Mouse (Mus musculus) embryonic facial prominence, embryonic 14.5 days (tissue): ENCODE data around the gene Tnfrsf19. TPM values are rescaled to one million over a fixed set of nuclear protein-coding genes. Genes with fewer than 3 reads are reported as not detected.
A peak's percentile ranks its signal among the peaks of the same experiment; 100 is the strongest.

ENCODE experiments used
- ATAC-seq: fragments of 200-750 bp; cut with Nextera tagmentation; 2 replicates; pipeline ENCODE4 v1.8.0; 2017; ENCODE audit warnings: low read depth, moderate number of reproducible peaks, moderate TSS enrichment
- DNase-seq: peaks from one replicate; pipeline ENCODE4 v3.0.0-alpha.2; 2015; ENCODE audit warnings: low spot score
- H3K27ac ChIP-seq: fragments of 300-500 bp; sonication (generic); replicated peaks from 2 replicates; pipeline ENCODE4 v1.5.1; 2014; ENCODE audit warnings: low read depth, mild to moderate bottlenecking, low read length, moderate library complexity
- H3K27me3 ChIP-seq: fragments of 300-500 bp; sonication (generic); replicated peaks from 2 replicates; pipeline ENCODE4 v1.6.1; 2014; ENCODE audit warnings: low read length; ENCODE audit not compliant: control insufficient read depth, insufficient read depth
- H3K36me3 ChIP-seq: fragments of 300-500 bp; sonication (generic); 2 replicates; pipeline ENCODE4 v1.6.1; 2014; ENCODE audit warnings: low read length, mixed read lengths; ENCODE audit not compliant: control insufficient read depth, insufficient read depth
- H3K4me1 ChIP-seq: fragments of 300-500 bp; sonication (generic); 2 replicates; pipeline ENCODE4 v1.6.1; 2014; ENCODE audit warnings: antibody characterized with exemption, low read length; ENCODE audit not compliant: control insufficient read depth, insufficient read depth
- H3K4me2 ChIP-seq: fragments of 300-500 bp; sonication (generic); 2 replicates; pipeline ENCODE4 v1.6.1; 2014; ENCODE audit warnings: low read depth, mild to moderate bottlenecking, low read length, moderate library complexity, mixed read lengths
- H3K4me3 ChIP-seq: fragments of 300-500 bp; sonication (generic); 2 replicates; pipeline ENCODE4 v1.5.1; 2014; ENCODE audit warnings: low read depth, mild to moderate bottlenecking, low read length
- H3K9ac ChIP-seq: fragments of 300-500 bp; sonication (generic); 2 replicates; pipeline ENCODE4 v1.6.1; 2014; ENCODE audit warnings: low read depth, mild to moderate bottlenecking, low read length, moderate library complexity, mixed read lengths
- H3K9me3 ChIP-seq: fragments of 300-500 bp; sonication (generic); 2 replicates; pipeline ENCODE4 v1.6.1; 2016; ENCODE audit warnings: low read length; ENCODE audit not compliant: control insufficient read depth
- WGBS: fragments of 180-500 bp; shearing (Covaris S2); extraction: QIAGEN DNeasy Blood & Tissue Kit; methylation state at CpG from one replicate; pipeline ENCODE4 v1.1.7; 2014; 5-methylcytosine and 5-hydroxymethylcytosine counted together
- polyA plus RNA-seq: library from polyadenylated mRNA; unstranded; fragments of >200 nt; fragmentation: Nextera tagmentation; extraction: Ambion mirVana; gene quantifications from 2 replicates; pipeline ENCODE4 v1.2.1, GENCODE M21; 2014

The Tnfrsf19 gene
- polyA plus RNA-seq, 1 experiment from 2014 or later = 94.1 TPM

DNA sequence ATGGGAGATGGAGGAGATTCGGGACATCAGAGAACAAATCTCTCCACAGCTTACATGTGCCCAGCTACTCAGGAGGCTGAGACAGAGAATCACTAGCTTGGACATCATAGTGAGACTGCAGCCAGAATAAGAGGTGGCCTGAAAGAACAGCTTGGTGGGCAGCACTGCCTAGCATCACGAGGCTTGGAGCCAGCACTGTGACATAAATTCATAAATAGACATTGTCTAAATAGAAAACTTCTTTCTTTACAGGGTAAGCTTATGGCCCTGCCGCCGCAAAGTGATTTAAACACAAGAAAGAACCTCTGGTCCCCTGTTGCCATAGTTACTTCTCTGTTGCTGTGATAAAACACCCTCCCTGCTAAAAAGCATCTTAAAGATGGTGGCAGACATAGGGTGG, 54.1 kb downstream of the Tnfrsf19 start:
- peaks cover 16% of the 10 kb centered on the region for H3K4me1 ChIP-seq
- H3K36me3 ChIP-seq = no peaks in the 10 kb centered on the region
- DNase-seq = no peak
- H3K27ac ChIP-seq = no peak overlapping the region
- H3K9me3 ChIP-seq = no peaks in the 10 kb centered on the region
- H3K4me2 ChIP-seq = no peak overlapping the region
- no peak overlapping the region for H3K4me3 ChIP-seq
- no peaks in the 10 kb centered on the region for H3K27me3 ChIP-seq
- WGBS = 91% methylated on average over 4 of the region's 4 CpGs
- H3K9ac ChIP-seq = no peak overlapping the region
- no peak for ATAC-seq

DNA sequence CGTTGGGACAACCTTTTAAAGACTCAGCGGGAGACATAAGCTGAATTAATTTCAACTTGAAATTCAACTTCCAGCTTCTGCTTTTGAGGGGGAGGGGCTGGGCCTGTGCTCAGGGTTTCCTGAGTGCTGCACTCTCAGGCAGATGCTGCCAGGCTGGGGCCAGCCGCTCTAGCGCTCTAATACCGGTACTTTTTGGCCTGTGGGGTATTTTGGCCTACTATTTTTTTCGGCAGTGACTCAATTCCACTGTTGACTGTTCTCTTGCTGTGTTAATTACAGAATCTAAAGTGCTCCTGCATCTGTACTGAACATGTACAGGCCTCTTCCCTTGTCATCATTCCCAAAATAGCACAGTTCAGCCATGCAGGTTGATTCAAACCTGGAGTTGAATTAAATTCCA, 58.1 kb downstream of the Tnfrsf19 start:
- Histone ChIP-seq H3K36me3 (no peaks in the 10 kb centered on the region), H3K27ac (peak overlapping the region; percentile 6; the same call in 1 of the 2 replicates), H3K9me3 (no peaks in the 10 kb centered on the region), H3K4me2 (no peak overlapping the region), H3K27me3 (no peaks in the 10 kb centered on the region), H3K9ac (no peak overlapping the region), H3K4me1 (peaks cover 15% of the 10 kb centered on the region), H3K4me3 (no peak overlapping the region)
- WGBS = 17% methylated on average over 6 of the region's 6 CpGs
- ATAC-seq (peak; percentile 54; the same call in 1 of the 2 replicates), DNase-seq (peak; percentile 77)

DNA sequence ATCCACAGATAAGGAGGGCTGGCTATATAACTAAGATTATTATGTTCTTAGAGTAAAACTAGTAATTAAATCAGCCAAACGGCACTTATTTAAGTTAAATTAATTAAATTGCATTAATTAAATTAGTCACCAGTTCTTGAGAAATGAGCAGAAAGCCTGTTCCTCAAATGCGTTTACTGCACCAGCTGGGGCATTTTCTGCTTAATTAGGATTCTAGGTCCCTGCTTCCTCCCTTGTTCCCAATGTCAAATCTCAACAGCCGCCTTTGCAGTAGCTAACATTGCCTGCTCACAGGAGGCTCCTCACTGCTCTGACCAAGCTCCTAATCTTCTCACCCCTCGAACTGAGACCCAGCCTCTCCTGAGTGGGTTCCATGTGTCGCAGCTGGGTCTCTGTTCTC, 59.4 kb downstream of the Tnfrsf19 start:
- no peak for ATAC-seq
- Histone ChIP-seq H3K9ac (no peak overlapping the region), H3K4me1 (peaks cover 15% of the 10 kb centered on the region), H3K27ac (no peak overlapping the region), H3K4me2 (no peak overlapping the region), H3K36me3 (0 out of 2 replicates have a peak, but pooled peaks cover under 1% of the 10 kb centered on the region), H3K9me3 (no peaks in the 10 kb centered on the region), H3K27me3 (no peaks in the 10 kb centered on the region), H3K4me3 (no peak overlapping the region)
- no peak for DNase-seq
- WGBS = 73% methylated on average over 5 of the region's 5 CpGs

DNA sequence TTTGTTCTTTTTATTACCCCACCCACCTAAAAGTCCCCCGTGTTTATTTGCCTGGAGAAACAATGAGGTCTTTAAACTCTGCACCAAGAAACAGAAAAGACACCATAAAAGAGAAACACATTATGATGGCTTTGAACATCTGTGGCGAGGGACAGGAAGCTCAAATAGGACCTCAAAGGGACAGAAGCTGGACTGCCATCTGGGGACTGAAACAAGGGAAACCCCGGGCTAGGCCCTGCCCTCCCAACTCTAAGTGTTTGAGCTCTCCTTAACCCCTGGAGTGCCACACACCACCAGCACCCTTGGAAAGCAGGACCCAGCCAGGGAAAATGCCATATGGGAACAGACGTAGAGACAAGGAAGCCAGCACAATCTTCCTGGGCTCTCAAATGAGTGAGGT, 61.2 kb downstream of the Tnfrsf19 start:
- WGBS = 37% methylated on average over 4 of the region's 4 CpGs
- Histone ChIP-seq H3K4me3 (no peak overlapping the region), H3K4me1 (peaks cover 15% of the 10 kb centered on the region), H3K9me3 (no peaks in the 10 kb centered on the region), H3K4me2 (no peak overlapping the region), H3K27me3 (no peaks in the 10 kb centered on the region), H3K36me3 (0 out of 2 replicates have a peak, but pooled peaks cover 4% of the 10 kb centered on the region), H3K9ac (no peak overlapping the region), H3K27ac (no peak overlapping the region)
- DNase-seq (no peak), ATAC-seq (no peak)

DNA sequence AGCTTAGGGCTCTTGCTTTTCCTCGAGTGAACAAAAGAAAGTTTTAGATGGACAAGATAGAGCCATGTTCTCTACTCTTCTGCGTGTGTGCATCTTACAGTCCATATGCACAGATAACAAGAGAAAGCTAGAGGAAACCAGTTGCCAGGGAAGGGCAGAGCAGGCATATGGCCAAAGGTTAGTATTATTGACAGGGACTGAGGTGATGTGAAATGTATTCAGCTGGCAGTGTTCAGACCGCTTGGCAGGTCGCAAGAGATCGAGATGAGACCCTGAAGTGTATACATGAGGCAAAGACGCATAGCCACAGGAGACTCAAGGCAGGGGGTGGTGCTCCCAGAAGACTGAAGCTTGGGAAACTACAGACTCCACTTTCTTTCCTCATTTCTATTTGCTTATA, 62.0 kb downstream of the Tnfrsf19 start:
- Histone ChIP-seq H3K9me3 (no peaks in the 10 kb centered on the region), H3K27ac (no peak overlapping the region), H3K4me2 (no peak overlapping the region), H3K9ac (no peak overlapping the region), H3K36me3 (0 out of 2 replicates have a peak, but pooled peaks cover 4% of the 10 kb centered on the region), H3K27me3 (no peaks in the 10 kb centered on the region), H3K4me1 (peaks cover 15% of the 10 kb centered on the region), H3K4me3 (no peak overlapping the region)
- no peak for ATAC-seq
- 52% methylated on average over 6 of the region's 6 CpGs for WGBS
- DNase-seq = no peak

DNA sequence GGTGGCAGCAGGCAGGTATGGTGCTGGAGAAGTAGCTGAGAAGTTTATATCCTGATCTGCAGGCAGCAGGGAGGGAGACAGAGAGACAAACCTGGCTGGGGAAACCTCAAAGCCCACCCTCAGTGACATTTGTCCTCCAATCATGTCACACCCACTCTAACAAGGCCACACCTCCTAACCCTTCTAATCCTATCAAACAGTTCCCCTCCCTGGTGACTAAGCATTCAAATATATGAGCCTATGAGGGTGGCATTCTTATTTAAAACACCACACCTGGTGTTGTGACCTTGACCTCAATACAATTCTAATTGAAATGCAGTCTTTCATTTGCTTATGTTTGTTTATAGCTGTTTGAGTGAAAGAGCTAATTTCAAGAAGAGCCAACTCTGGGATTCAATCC, 64.2 kb downstream of the Tnfrsf19 start:
- Histone ChIP-seq H3K9me3 (no peaks in the 10 kb centered on the region), H3K36me3 (0 out of 2 replicates have a peak, but pooled peaks cover 4% of the 10 kb centered on the region), H3K9ac (no peak overlapping the region), H3K4me3 (no peak overlapping the region), H3K27me3 (no peaks in the 10 kb centered on the region), H3K4me2 (no peak overlapping the region), H3K27ac (no peak overlapping the region), H3K4me1 (peaks cover 22% of the 10 kb centered on the region)
- ATAC-seq = no peak
- no peak for DNase-seq

DNA sequence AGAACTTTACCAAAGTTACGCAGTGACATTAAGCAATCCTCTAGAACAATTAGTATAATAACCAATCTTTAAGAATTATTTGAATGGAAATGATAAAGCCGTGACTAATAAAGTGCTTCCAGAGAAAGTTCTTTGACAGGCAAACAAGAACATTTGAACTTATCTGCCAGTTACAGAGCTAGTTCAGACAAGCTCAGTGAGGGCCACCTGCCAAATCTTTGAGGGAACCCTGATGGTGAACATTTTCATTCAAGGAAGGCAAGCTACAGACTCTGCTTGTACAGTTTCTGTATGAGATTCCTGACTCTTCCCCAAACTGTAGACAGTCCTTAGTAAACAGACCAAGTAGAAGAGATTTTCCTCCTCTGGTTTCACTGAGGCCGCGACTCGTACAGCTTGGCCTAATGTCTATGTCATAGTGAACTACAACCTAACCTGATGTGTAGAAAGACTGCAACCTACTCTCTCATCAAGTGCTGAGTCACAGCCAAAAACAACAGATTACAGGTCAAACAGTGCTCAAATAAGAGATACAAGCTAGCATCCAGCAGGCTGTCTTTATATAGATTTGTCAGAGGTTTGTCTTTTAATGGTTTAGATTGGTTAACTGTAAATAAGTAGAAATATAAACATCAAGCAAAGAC, 65.9 kb downstream of the Tnfrsf19 start:
- Histone ChIP-seq H3K27ac (no peak overlapping the region; the same call in 1 of the 2 replicates), H3K27me3 (no peaks in the 10 kb centered on the region), H3K36me3 (0 out of 2 replicates have a peak, but pooled peaks cover 4% of the 10 kb centered on the region), H3K9me3 (no peaks in the 10 kb centered on the region), H3K9ac (no peak overlapping the region), H3K4me1 (peaks cover 21% of the 10 kb centered on the region), H3K4me3 (no peak overlapping the region), H3K4me2 (no peak overlapping the region)
- 80% methylated on average over 5 of the region's 5 CpGs for WGBS
- DNase-seq (peak; percentile 76), ATAC-seq (no peak)

DNA sequence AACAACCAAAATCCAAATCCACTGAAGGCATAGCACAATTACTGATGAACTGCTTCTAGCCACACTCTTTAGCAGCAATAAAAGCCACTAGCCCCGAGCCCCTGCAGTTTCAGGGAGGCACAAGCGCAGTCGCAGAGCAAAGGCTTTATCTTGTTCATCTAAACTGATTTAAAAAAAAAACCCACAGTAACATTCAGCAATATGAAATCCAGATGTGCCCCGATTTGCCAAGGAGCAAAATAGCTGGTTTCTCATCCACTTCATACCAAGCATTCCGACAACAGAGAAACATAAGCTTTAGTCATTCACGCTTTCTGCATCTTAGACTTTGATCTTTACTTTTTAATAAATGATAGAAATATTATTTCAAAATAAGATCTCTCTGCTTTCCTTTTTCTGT, 68.2 kb downstream of the Tnfrsf19 start:
- Histone ChIP-seq H3K4me1 (peaks cover 15% of the 10 kb centered on the region), H3K9ac (no peak overlapping the region), H3K4me2 (no peak overlapping the region; the same call in 1 of the 2 replicates), H3K4me3 (no peak overlapping the region), H3K27ac (peak overlapping the region; percentile 72), H3K36me3 (peaks cover 9% of the 10 kb centered on the region), H3K9me3 (no peaks in the 10 kb centered on the region), H3K27me3 (no peaks in the 10 kb centered on the region)
- ATAC-seq = no peak
- peak; percentile 89 for DNase-seq
- 17% methylated on average over 6 of the region's 6 CpGs for WGBS

DNA sequence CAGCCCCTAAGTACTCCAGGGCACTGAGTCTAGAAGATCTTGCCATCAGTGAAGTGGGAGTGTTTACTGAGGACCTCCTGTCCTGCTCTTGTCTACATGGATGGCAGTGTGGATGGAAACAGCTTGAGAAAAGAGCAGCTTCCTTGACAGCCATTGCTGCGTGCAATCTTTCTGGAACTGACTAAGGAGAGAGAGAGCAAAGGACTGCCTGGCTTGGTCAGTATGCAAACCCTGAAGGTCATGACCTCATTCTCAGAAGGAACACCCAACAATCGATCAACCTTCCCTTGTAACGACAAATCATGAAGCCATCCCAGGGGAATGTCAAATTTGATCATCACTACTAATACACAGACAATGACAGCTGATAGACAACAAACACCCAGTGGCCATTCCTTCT, 70.1 kb downstream of the Tnfrsf19 start:
- Histone ChIP-seq H3K4me1 (peaks cover 15% of the 10 kb centered on the region), H3K9me3 (no peaks in the 10 kb centered on the region), H3K9ac (no peak overlapping the region), H3K4me2 (no peak overlapping the region), H3K27me3 (no peaks in the 10 kb centered on the region), H3K36me3 (peaks cover 23% of the 10 kb centered on the region), H3K27ac (no peak overlapping the region), H3K4me3 (no peak overlapping the region)
- ATAC-seq = no peak
- no peak for DNase-seq
- WGBS = 68% methylated on average over 3 of the region's 3 CpGs
